Mouse (Mus musculus) megakaryocyte, embryonic 14.5 days (primary cell): ENCODE data around the gene Phkb.

Source experiments
- FLI1 ChIP-seq: IDR thresholded peaks from 2 replicates; pipeline ENCODE4 v1.6.1; 2012; ENCODE audit warnings: low read length, inconsistent platforms, mixed read lengths
- GATA1 ChIP-seq: IDR thresholded peaks from 3 replicates; pipeline ENCODE4 v1.6.1; 2012; ENCODE audit warnings: mixed read lengths, low read length, inconsistent platforms, borderline replicate concordance

DNA sequence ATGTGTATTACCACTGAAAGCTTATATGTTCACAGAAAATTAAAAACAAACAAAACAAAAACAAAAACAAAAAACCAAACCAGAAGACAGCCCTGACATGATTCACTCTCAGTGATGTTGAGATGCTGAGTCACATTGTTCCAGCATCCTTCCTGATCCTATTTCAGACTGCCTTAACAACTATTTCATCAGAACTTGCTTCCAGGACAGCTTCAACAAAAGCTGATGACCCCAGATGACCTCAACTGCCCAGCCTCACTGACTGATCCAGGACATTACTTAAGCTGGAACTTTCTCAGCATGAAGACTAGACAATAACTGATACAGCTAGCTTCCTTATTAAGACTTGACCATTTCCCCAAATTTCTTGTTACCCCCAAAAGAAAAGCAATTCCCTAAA lies 165.7 kb downstream of the Phkb start:
- TF ChIP-seq FLI1 (no peak), GATA1 (no peak)
